Mouse (Mus musculus): ENCODE results near the gene St6galnac5. TPM values are rescaled to one million over a fixed set of nuclear protein-coding genes. Genes with fewer than 3 reads are reported as not detected.

Gene St6galnac5
- total and polyA plus RNA-seq, 2 experiments from 2014 or later = 12.4 to 12.9 TPM

- H3K27me3 ChIP-seq (ENCODE audit: insufficient read depth, low read length) = no peaks in the 10 kb centered on the region
- ATAC-seq = no peak
- no peak for TF ChIP-seq CTCF (IDR thresholded peaks at IDR 0.05; ENCODE audit: low read depth)
- no peak for DNase-seq (ENCODE audit: low spot score)
- H3K9ac ChIP-seq (replicated peaks; ENCODE audit: low read length) = no peak overlapping the region
- no peaks in the 10 kb centered on the region for H3K4me1 ChIP-seq (ENCODE audit: insufficient read depth, low read length)
- H3K36me3 ChIP-seq (ENCODE audit: insufficient read depth, low read length) = no peaks in the 10 kb centered on the region
- no peak overlapping the region for H3K4me2 ChIP-seq (ENCODE audit: low read depth, low read length)
- WGBS = 71% methylated on average over 3 of the region's 3 CpGs
- H3K4me3 ChIP-seq (ENCODE audit: low read length) = no peak overlapping the region
- no peak overlapping the region for H3K27ac ChIP-seq
- no peaks in the 10 kb centered on the region for H3K9me3 ChIP-seq (ENCODE audit: low read length)
These were observed 61.7 kb downstream of the St6galnac5 start for GRCm38 (mm10) chr3:152920365-152920764.

DNA sequence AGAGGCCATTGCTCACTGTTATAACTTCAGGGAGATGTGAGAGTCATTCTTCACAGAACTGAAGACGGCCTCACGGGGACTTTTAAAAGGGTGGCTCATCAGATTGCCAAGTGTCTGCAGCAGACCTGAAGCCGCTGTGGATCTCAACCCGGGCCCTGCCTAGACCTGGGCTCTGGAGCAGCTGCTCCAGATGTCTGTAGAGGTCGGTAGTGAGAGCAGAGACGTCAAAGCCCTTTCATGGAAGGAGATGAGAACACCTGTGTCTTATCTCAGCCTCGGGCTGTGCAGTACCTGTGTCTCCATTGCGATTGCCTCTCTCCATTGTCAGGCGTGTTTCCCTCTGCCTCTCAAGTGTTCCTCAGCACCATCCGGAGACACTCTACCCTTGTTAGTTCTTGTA, 62.9 kb downstream of the St6galnac5 start:
- TF ChIP-seq CTCF (IDR thresholded peaks at IDR 0.05; ENCODE audit: low read depth) = no peak
- Histone ChIP-seq H3K4me2 (ENCODE audit: low read depth, low read length) (no peak overlapping the region), H3K4me1 (ENCODE audit: insufficient read depth, low read length) (no peaks in the 10 kb centered on the region), H3K4me3 (ENCODE audit: low read length) (no peak overlapping the region), H3K27me3 (ENCODE audit: insufficient read depth, low read length) (no peaks in the 10 kb centered on the region), H3K27ac (no peak overlapping the region), H3K9me3 (ENCODE audit: low read length) (no peaks in the 10 kb centered on the region), H3K9ac (replicated peaks; ENCODE audit: low read length) (no peak overlapping the region), H3K36me3 (ENCODE audit: insufficient read depth, low read length) (no peaks in the 10 kb centered on the region)
- ATAC-seq (no peak), DNase-seq (ENCODE audit: low spot score) (no peak)
- WGBS = 72% methylated on average over 10 of the region's 10 CpGs

DNA sequence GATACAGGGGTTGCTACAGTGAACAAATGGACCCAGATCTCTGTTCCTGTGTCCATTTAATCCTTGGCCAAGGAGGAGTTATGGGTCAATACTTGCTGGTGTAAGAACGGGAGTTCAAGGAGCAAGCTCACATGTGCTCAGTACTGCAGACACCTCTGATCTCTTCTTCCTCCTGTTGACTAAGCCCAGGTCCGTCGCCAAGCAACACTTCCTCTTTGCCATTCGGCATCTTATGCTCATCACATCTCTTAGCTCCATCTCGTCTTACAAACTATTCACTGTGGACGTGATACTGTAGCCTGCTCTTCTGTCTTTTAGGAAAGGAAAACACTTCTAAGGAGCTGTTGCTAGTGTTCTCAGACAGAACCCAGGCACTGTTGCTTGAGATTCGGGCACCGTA, 64.5 kb downstream of the St6galnac5 start:
- no peak for TF ChIP-seq CTCF (IDR thresholded peaks at IDR 0.05; ENCODE audit: low read depth)
- no peak for DNase-seq (ENCODE audit: low spot score)
- no peak overlapping the region for H3K27ac ChIP-seq

GRCm38 (mm10) chr3:152914376-152914775, 67.7 kb downstream of the St6galnac5 start:
- WGBS = 85% methylated on average over 6 of the region's 6 CpGs
- H3K27me3 ChIP-seq (ENCODE audit: insufficient read depth, low read length) = no peaks in the 10 kb centered on the region
- TF ChIP-seq CTCF (IDR thresholded peaks at IDR 0.05; ENCODE audit: low read depth) = no peak

More for the DNA sequence above, 64.5 kb downstream of the St6galnac5 start:
- Histone ChIP-seq H3K9me3 (ENCODE audit: low read length) (no peaks in the 10 kb centered on the region), H3K4me3 (ENCODE audit: low read length) (no peak overlapping the region), H3K27me3 (ENCODE audit: insufficient read depth, low read length) (no peaks in the 10 kb centered on the region), H3K36me3 (ENCODE audit: insufficient read depth, low read length) (no peaks in the 10 kb centered on the region), H3K4me1 (ENCODE audit: insufficient read depth, low read length) (no peaks in the 10 kb centered on the region), H3K9ac (replicated peaks; ENCODE audit: low read length) (no peak overlapping the region), H3K4me2 (ENCODE audit: low read depth, low read length) (no peak overlapping the region)
- ATAC-seq = no peak
- WGBS = 81% methylated on average over 8 of the region's 8 CpGs

GRCm38 (mm10) chr3:152913625-152914024, 68.4 kb downstream of the St6galnac5 start:
- Histone ChIP-seq H3K36me3 (ENCODE audit: insufficient read depth, low read length) (no peaks in the 10 kb centered on the region), H3K27ac (no peak overlapping the region), H3K4me1 (ENCODE audit: insufficient read depth, low read length) (no peaks in the 10 kb centered on the region), H3K9ac (replicated peaks; ENCODE audit: low read length) (no peak overlapping the region), H3K9me3 (ENCODE audit: low read length) (no peaks in the 10 kb centered on the region), H3K4me3 (ENCODE audit: low read length) (no peak overlapping the region), H3K27me3 (ENCODE audit: insufficient read depth, low read length) (no peaks in the 10 kb centered on the region), H3K4me2 (ENCODE audit: low read depth, low read length) (no peak overlapping the region)
- ATAC-seq (no peak), DNase-seq (ENCODE audit: low spot score) (no peak)
- WGBS = 93% methylated on average over 3 of the region's 3 CpGs
- no peak for TF ChIP-seq CTCF (IDR thresholded peaks at IDR 0.05; ENCODE audit: low read depth)

More at GRCm38 (mm10) chr3:152914376-152914775, 67.7 kb downstream of the St6galnac5 start:
- Histone ChIP-seq H3K4me3 (ENCODE audit: low read length) (no peak overlapping the region), H3K27ac (no peak overlapping the region), H3K36me3 (ENCODE audit: insufficient read depth, low read length) (no peaks in the 10 kb centered on the region), H3K4me1 (ENCODE audit: insufficient read depth, low read length) (no peaks in the 10 kb centered on the region), H3K9ac (replicated peaks; ENCODE audit: low read length) (no peak overlapping the region), H3K4me2 (ENCODE audit: low read depth, low read length) (no peak overlapping the region), H3K9me3 (ENCODE audit: low read length) (no peaks in the 10 kb centered on the region)
- ATAC-seq (no peak), DNase-seq (ENCODE audit: low spot score) (no peak)

DNA sequence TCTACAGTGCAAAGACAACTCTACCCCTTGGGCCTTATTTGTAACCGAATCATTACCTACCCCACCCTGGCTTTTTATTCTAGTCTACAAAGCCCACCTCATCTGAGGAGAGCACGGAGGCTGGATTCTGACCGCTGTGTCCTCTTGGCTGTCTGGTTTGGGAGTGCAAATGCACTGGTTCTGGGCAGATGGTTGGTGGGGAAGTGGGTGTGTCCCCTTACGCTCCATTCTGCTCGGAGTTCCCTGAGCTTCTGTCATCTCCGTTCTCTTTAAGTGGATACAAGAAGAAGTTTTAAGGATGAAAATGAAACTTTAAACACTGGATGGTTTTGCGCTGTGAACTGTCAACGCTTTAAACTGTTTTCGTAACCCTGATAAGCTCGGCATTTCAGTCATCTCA, 68.9 kb downstream of the St6galnac5 start:
- Histone ChIP-seq H3K27ac (no peak overlapping the region), H3K4me2 (ENCODE audit: low read depth, low read length) (no peak overlapping the region), H3K4me3 (ENCODE audit: low read length) (no peak overlapping the region), H3K4me1 (ENCODE audit: insufficient read depth, low read length) (no peaks in the 10 kb centered on the region), H3K36me3 (ENCODE audit: insufficient read depth, low read length) (no peaks in the 10 kb centered on the region), H3K27me3 (ENCODE audit: insufficient read depth, low read length) (no peaks in the 10 kb centered on the region), H3K9me3 (ENCODE audit: low read length) (no peaks in the 10 kb centered on the region), H3K9ac (replicated peaks; ENCODE audit: low read length) (no peak overlapping the region)
- WGBS = 95% methylated on average over 10 of the region's 10 CpGs
- no peak for TF ChIP-seq CTCF (IDR thresholded peaks at IDR 0.05; ENCODE audit: low read depth)
- DNase-seq (ENCODE audit: low spot score) = no peak
- ATAC-seq = no peak

- no peak for DNase-seq (ENCODE audit: low spot score)
- ATAC-seq = no peak
- WGBS = 79% methylated on average over 23 of the region's 23 CpGs
These were observed 69.6 kb downstream of the St6galnac5 start for GRCm38 (mm10) chr3:152912216-152913101.

More at GRCm38 (mm10) chr3:152912216-152913101, 69.6 kb downstream of the St6galnac5 start:
- Histone ChIP-seq H3K4me2 (ENCODE audit: low read depth, low read length) (no peak overlapping the region), H3K36me3 (ENCODE audit: insufficient read depth, low read length) (no peaks in the 10 kb centered on the region), H3K4me3 (ENCODE audit: low read length) (no peak overlapping the region), H3K27me3 (ENCODE audit: insufficient read depth, low read length) (no peaks in the 10 kb centered on the region), H3K27ac (no peak overlapping the region), H3K4me1 (ENCODE audit: insufficient read depth, low read length) (no peaks in the 10 kb centered on the region), H3K9ac (replicated peaks; ENCODE audit: low read length) (no peak overlapping the region), H3K9me3 (ENCODE audit: low read length) (no peaks in the 10 kb centered on the region)
- no peak for TF ChIP-seq CTCF (IDR thresholded peaks at IDR 0.05; ENCODE audit: low read depth)

Data from hindbrain, postnatal 0 days (tissue).